Mouse (Mus musculus) myocyte (in vitro differentiated cells): ENCODE measurements around the gene Ogfod1. TPM values are rescaled to one million over a fixed set of nuclear protein-coding genes. Genes with fewer than 3 reads are reported as not detected.

Source experiments
- H3K27me3 ChIP-seq: one replicate; pipeline ENCODE4 v1.6.1; 2011; ENCODE audit not compliant: control insufficient read depth, insufficient read depth, insufficient read length
- H3K36me3 ChIP-seq: one replicate; pipeline ENCODE4 v1.6.1; 2011; ENCODE audit not compliant: control insufficient read depth, insufficient read depth
- H3K4me2 ChIP-seq: one replicate; pipeline ENCODE4 v1.6.1; 2011; ENCODE audit warnings: low read depth, control low read depth
- H3K4me3 ChIP-seq: one replicate; pipeline ENCODE4 v1.5.1; 2011; ENCODE audit warnings: mild to moderate bottlenecking, control low read depth, moderate library complexity
- H3K79me2 ChIP-seq: one replicate; pipeline ENCODE4 v1.6.1; 2011; ENCODE audit not compliant: control insufficient read depth, insufficient read depth
- H3ac ChIP-seq: one replicate; pipeline ENCODE4 v1.6.1; 2011; ENCODE audit not compliant: control insufficient read depth, insufficient read length
- CEBPB ChIP-seq: IDR thresholded peaks from 2 replicates; pipeline ENCODE4 v1.6.1; 2011; ENCODE audit warnings: mild to moderate bottlenecking, moderate library complexity; ENCODE audit not compliant: poor library complexity, insufficient read depth, severe bottlenecking
- E2F4 ChIP-seq: IDR thresholded peaks from one replicate; pipeline ENCODE4 v1.6.1; 2011; ENCODE audit warnings: mild to moderate bottlenecking, control low read depth, moderate library complexity; ENCODE audit not compliant: insufficient read depth
- MAX ChIP-seq: IDR thresholded peaks from one replicate; pipeline ENCODE4 v1.6.1; 2011; ENCODE audit warnings: low read depth, mild to moderate bottlenecking, control low read depth
- MYOD1 ChIP-seq, 3 experiments: IDR thresholded peaks; one replicate each; pipeline ENCODE4 v1.6.1; 2011; ENCODE audit warnings: control low read depth in 2 of 3, low read depth in 2 of 3, mild to moderate bottlenecking in 2 of 3, moderate library complexity in 1 of 3; ENCODE audit not compliant: insufficient read length in 2 of 3, control insufficient read depth in 1 of 3
- MYOG ChIP-seq, 3 experiments: IDR thresholded peaks; one replicate each; pipeline ENCODE4 v1.6.1; 2011; ENCODE audit warnings: control low read depth in 2 of 3, low read depth in 2 of 3, mild to moderate bottlenecking in 2 of 3; ENCODE audit not compliant: insufficient read length in 2 of 3, control insufficient read depth in 1 of 3, insufficient read depth in 1 of 3
- POLR2A ChIP-seq: IDR thresholded peaks from one replicate; pipeline ENCODE4 v1.6.1; 2011; ENCODE audit warnings: low read depth, mild to moderate bottlenecking, control low read depth, moderate library complexity; ENCODE audit not compliant: insufficient read length
- POLR2AphosphoS2 ChIP-seq: IDR thresholded peaks from one replicate; pipeline ENCODE4 v1.6.1; 2011; ENCODE audit warnings: low read depth, control low read depth; ENCODE audit not compliant: insufficient read length
- REST ChIP-seq: IDR thresholded peaks from one replicate; pipeline ENCODE4 v1.6.1; 2011; ENCODE audit warnings: mild to moderate bottlenecking, control low read depth, moderate library complexity; ENCODE audit not compliant: insufficient read depth, insufficient read length
- SRF ChIP-seq: IDR thresholded peaks from one replicate; pipeline ENCODE4 v1.6.1; 2011; ENCODE audit warnings: low read depth; ENCODE audit not compliant: control insufficient read depth, insufficient read length
- TCF12 ChIP-seq: IDR thresholded peaks from one replicate; pipeline ENCODE4 v1.6.1; 2011; ENCODE audit warnings: mild to moderate bottlenecking, control low read depth; ENCODE audit not compliant: poor library complexity, insufficient read depth, severe bottlenecking
- TCF3 ChIP-seq: IDR thresholded peaks from one replicate; pipeline ENCODE4 v1.6.1; 2011; ENCODE audit warnings: low read depth, control low read depth; ENCODE audit not compliant: insufficient read length
- USF1 ChIP-seq: IDR thresholded peaks from one replicate; pipeline ENCODE4 v1.6.1; 2011; ENCODE audit warnings: low read depth, mild to moderate bottlenecking, control low read depth, moderate library complexity
- polyA plus RNA-seq: library from polyadenylated mRNA; unstranded; fragments of >200 nt; fragmentation: generic; extraction: Trizol; gene quantifications from one replicate; pipeline ENCODE4 v1.2.1, GENCODE M21; 2012; ENCODE audit warnings: missing spikeins

Gene Ogfod1
- polyA plus RNA-seq, 1 experiment = 15.6 TPM

DNA sequence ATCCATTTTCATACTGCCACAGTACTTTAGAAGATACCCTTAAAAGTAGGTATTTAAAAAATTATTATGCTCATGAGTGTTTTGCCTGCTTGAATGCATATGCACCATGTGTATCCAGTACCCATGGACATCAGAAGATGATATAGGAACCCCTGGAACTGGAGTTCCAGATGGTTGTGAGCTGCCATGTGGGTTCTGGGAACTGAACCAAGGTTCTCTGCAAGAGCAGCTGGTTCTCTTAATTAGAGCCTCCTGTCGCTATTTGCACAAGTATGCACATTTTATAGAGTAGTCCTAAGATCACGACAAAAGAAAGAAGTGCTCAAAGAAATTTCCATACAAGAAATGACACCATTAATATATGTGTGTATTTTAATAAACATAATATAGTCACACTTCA is 10.8 kb downstream of the Ogfod1 start:
- Histone ChIP-seq H3K27me3 (no peaks in the 10 kb centered on the region), H3K79me2 (no peaks in the 10 kb centered on the region), H3K4me2 (no peak overlapping the region), H3ac (no peak overlapping the region), H3K4me3 (no peak overlapping the region), H3K36me3 (peaks cover 16% of the 10 kb centered on the region)
- TF ChIP-seq TCF3 = no peak
- TF ChIP-seq TCF12 = no peak
- TF ChIP-seq E2F4 = no peak
- TF ChIP-seq SRF = no peak
- no peak for TF ChIP-seq MYOD1 (IDR thresholded peaks at IDR 0.05; ENCODE audit: control insufficient read depth in 1 of 3, insufficient read length in 2 of 3, low read depth in 2 of 3)
- TF ChIP-seq POLR2AphosphoS2 = no peak
- TF ChIP-seq POLR2A = no peak
- no peak for TF ChIP-seq MYOG (IDR thresholded peaks at IDR 0.05; ENCODE audit: control insufficient read depth in 1 of 3, insufficient read depth in 1 of 3, insufficient read length in 2 of 3, low read depth in 2 of 3)
- TF ChIP-seq REST = no peak

DNA sequence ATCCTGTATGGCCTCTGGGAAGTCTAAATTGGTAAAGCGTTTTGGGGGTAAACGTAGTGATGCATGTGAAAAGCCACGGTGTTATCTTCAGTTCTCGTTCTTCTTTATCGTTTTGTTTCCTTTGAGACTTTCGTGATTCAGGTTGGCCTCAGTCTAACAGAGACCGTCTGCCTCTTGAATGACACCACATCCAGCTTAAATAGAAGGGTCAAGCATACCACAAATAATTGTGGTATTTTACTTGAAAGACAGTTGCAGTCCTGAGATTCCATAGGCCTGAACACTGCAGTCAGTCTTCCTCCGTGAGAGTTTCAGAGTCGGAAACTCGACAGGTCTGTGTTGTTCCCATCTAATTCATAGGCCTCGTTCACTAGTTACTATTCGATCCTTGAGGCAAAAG is 15.7 kb downstream of the Ogfod1 start:
- Histone ChIP-seq H3ac (no peak overlapping the region), H3K36me3 (peaks cover 23% of the 10 kb centered on the region), H3K4me3 (no peak overlapping the region), H3K27me3 (no peaks in the 10 kb centered on the region), H3K79me2 (no peaks in the 10 kb centered on the region), H3K4me2 (no peak overlapping the region)
- no peak for TF ChIP-seq MAX
- no peak for TF ChIP-seq POLR2AphosphoS2
- TF ChIP-seq MYOD1 (IDR thresholded peaks at IDR 0.05; ENCODE audit: control insufficient read depth in 1 of 3, insufficient read length in 2 of 3, low read depth in 2 of 3) = no peak
- no peak for TF ChIP-seq MYOG (IDR thresholded peaks at IDR 0.05; ENCODE audit: control insufficient read depth in 1 of 3, insufficient read depth in 1 of 3, insufficient read length in 2 of 3, low read depth in 2 of 3)
- TF ChIP-seq USF1 = no peak
- no peak for TF ChIP-seq CEBPB
- no peak for TF ChIP-seq TCF12
- no peak for TF ChIP-seq SRF
- no peak for TF ChIP-seq TCF3
- TF ChIP-seq E2F4 = no peak
- TF ChIP-seq POLR2A = no peak
- no peak for TF ChIP-seq REST

GRCm38 (mm10) chr8:94057157-94057854 is 20.3 kb downstream of the Ogfod1 start:
- no peaks in the 10 kb centered on the region for H3K79me2 ChIP-seq
- no peak overlapping the region for H3ac ChIP-seq
- H3K4me3 ChIP-seq = no peak overlapping the region
- peaks cover 28% of the 10 kb centered on the region for H3K36me3 ChIP-seq
- H3K27me3 ChIP-seq = no peaks in the 10 kb centered on the region
- TF ChIP-seq POLR2AphosphoS2 (no peak), E2F4 (no peak), POLR2A (no peak), SRF (no peak), USF1 (no peak), TCF3 (no peak), MAX (no peak), MYOG (IDR thresholded peaks at IDR 0.05; ENCODE audit: control insufficient read depth in 1 of 3, insufficient read depth in 1 of 3, insufficient read length in 2 of 3, low read depth in 2 of 3) (no peak), CEBPB (no peak), MYOD1 (IDR thresholded peaks at IDR 0.05; ENCODE audit: control insufficient read depth in 1 of 3, insufficient read length in 2 of 3, low read depth in 2 of 3) (no peak), REST (no peak), TCF12 (no peak)
- no peak overlapping the region for H3K4me2 ChIP-seq

GRCm38 (mm10) chr8:94066121-94066863 is 29.3 kb downstream of the Ogfod1 start:
- Histone ChIP-seq H3K27me3 (no peaks in the 10 kb centered on the region), H3K4me2 (no peak overlapping the region), H3K79me2 (no peaks in the 10 kb centered on the region), H3K4me3 (no peak overlapping the region), H3ac (no peak overlapping the region), H3K36me3 (peaks cover 14% of the 10 kb centered on the region)
- TF ChIP-seq CEBPB (no peak), TCF3 (no peak), POLR2A (no peak), MYOG (IDR thresholded peaks at IDR 0.05; ENCODE audit: control insufficient read depth in 1 of 3, insufficient read depth in 1 of 3, insufficient read length in 2 of 3, low read depth in 2 of 3) (no peak), SRF (no peak), USF1 (no peak)
